Mouse (Mus musculus) naive thymus-derived CD4-positive, alpha-beta T cell, adult 2 months (primary cell): ENCODE results near the gene Sapcd1.
"Not testable (repeated sequence)": the region's sequence is repeated elsewhere in the genome, so short reads cannot be mapped to it uniquely, and the experiment has no call there.

ENCODE experiments used
- DNase-seq: peaks from one replicate; pipeline ENCODE4 v3.0.0-alpha.2; 2011; ENCODE audit warnings: low read depth

The Sapcd1 gene

DNA sequence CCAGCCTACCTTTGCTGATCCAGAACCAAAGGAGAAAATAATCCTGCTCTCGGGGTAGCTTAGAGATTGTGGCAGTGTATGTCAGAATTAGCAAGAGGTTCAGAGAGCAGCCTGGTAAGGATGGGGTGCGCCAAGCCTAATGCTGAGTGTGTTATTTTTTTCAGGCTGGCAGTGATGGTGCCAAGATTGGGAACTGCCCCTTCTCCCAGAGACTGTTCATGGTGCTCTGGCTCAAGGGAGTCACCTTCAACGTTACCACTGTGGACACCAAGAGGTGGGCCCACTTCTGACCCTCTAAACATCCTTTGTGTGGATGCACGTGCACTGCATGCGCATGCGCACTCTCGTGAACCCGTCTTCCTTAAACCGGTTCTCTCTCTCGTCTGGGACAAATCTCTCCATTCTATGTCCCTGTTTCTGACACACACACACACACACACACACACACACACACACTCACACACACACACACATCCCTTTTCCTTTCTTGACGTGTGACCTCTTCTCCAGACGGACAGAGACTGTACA is 24.5 kb upstream of the Sapcd1 start:
- DNase-seq: no peak

- peak; percentile 80 for DNase-seq
Measured at GRCm38 (mm10) chr17:35051156-35052086, 23.6 kb upstream of the Sapcd1 start.

DNA sequence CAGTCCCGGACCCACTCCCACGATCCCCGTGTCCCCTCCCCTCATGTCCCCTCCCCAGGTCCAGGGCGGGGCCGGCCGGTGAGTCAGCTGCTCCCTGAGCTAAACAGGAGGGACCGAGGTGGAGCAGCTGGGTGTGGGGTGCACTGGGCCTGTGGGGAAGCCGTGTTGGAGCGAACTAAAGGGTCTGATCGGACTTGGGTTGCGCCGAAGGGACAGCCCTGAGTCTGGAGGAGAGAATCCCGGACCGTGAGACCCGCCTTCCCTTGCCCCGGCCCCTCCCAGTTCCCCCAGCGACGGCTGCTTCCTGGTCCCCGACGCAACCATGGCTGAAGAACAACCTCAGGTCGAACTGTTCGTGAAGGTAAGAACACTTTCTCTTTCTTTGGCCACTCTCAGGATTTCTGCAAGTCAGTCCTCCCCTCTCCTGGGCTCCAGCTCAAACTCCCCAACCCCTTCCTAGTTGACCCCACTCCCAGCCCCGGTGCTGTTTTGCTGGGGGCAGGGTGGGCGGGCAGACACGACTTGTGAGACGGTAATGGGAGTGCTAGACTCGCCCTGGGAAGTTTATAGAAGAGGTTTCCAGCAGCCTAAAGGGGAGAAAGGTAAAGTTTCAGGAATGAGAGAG is 22.4 kb upstream of the Sapcd1 start:
- DNase-seq: peak; percentile 70

GRCm38 (mm10) chr17:35049561-35050016 is 21.8 kb upstream of the Sapcd1 start, which contains the start of gene Clic1:
Gene Clic1, plus strand, starts transcription at chr17:35049966.
- DNase-seq: peak; percentile 53

DNA sequence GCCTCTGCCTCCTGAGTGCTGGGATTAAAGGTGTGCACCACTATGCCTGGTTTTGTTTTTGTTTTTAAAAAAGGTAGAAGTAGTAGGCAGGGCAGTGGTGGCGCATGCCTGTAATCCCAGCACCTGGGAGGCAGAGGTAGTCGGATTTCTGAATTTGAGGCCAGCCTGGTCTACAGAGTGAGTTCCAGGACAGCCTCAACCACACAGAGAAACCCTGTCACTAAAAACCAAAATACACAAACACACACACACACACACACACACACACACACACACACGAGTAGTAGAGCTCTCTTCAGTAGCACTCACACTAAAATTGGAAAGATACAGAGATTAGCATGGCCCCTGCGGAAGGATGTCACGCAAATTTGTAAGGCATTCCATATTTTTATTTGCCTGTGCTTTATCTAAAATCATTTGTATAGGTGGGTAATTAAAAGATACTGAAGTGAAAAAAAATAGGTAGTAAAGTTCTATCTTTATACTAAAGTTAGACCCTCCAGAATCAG is 21.2 kb upstream of the Sapcd1 start:
- DNase-seq: peak; percentile 31

- peak; percentile 75 for DNase-seq
Measured at GRCm38 (mm10) chr17:35048149-35048931, 20.5 kb upstream of the Sapcd1 start.

GRCm38 (mm10) chr17:35047688-35048087 is 19.9 kb upstream of the Sapcd1 start:
- peak; percentile 27 for DNase-seq

DNA sequence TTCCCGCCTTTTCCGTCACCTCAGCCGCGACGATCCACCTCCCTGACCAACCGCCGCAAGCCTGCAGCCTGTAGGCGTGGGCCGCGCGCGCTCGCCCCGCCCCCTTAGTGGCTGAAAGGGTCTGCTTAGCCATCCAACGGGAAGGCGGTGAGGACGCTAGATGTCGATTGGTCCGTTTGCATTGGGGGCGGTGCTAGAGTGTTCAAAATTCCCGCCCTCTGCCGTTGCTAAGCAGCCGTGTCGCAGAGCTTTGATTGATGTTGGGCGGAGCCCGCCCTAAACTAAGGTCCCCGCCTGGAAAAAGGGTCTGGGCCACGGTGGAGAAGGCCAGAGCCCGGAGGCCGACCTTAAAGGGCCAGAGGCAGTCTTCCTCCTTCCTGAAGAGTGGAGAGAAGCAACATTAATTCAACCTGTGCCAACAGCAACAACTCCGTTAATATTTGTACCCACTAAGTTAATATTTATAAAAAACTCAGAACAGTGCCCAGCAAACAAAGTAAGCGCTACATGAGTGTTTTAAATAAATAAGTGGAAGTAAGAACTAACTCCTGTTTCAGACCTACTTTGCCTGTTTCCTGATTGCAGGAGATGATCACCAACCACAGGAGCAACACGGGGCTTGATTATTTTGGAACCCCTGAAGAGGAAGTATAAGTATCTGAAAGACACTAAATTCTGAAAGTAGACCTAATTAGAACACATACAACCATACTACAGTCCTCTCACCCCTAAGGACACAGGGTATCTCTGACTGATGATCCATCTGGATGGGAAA is 19.1 kb upstream of the Sapcd1 start, which contains the start of gene Msh5:
Gene Msh5, minus strand, starts transcription at position 65 of the 775 bp plus-strand sequence.
- peak; percentile 98 for DNase-seq

GRCm38 (mm10) chr17:35045807-35046680 is 18.2 kb upstream of the Sapcd1 start:
- DNase-seq: no peak

- DNase-seq: no peak
Measured at GRCm38 (mm10) chr17:35044904-35045806, 17.3 kb upstream of the Sapcd1 start.

DNA sequence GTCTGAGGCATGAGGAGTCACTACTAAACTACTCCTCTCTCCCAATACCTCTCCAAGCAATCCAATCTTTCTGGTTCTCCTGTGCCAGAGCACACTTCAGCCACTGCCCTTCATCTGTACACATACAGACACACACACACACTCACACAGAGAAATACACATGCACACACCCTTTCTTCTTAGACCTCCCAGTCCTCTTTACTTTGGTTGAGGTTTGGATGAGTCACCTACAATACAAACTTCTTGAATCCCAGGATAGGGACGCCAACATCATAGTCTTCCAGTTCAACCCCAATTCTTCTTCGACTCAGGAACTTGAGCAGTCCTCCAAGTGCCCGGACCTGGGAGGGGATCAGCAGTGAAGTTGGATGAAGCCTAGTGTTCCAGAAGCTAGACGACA is 16.0 kb upstream of the Sapcd1 start:
- no peak for DNase-seq

DNA sequence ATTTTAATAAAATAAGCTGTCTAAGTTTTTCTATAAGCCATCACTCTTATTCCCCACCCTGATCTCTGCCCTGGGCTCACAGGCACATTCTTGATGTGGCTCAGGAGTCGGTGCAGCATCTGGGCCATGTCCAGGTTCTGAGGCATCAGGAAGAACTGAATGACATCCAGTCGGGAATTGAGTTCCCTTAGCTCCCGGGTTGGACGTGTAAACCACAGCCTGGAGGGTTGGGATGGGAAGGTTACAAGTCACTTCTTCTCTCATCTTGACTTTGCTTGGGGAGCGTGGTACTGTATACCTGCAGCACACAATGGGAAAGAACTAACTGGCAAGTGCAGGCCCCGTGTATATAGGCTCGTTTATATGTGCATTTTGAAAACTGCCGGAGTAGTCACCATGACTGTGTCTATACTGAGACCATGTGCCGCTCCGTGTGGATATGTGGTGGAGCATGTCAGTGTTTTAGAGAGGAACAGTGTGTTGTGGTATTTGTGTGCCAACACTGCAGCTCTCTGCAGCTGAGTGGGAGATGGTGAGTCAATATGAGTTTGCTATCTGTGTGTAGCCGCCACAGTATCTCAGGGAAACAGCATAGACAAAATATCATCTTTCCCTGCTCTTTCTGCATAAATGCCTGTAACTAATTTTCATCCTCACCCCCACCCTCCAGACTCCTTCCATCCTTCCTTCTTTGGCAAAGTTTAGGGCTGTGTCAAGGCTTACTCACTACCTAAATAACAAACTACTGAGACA is 11.5 kb upstream of the Sapcd1 start:
- no peak for DNase-seq

DNA sequence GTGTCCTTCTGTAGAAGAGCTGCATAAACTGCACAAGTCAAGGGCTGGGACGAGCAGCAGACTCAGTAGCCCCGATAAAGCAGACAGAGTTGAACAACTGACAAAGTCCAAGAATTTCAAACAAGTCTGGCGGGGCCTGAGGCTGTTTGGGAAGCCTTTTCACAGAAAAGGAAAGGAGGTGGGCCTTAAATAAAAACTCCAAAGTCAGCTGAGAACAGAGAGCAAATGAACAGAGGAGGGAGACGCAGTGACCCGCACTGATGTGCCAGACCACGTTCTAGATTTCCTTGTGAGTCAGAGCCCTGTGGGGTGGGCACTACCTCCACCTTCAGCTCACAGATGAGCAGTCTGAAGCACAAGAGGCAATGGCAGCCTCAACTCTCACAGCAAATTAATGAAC is 7.1 kb upstream of the Sapcd1 start:
- no peak for DNase-seq

GRCm38 (mm10) chr17:35033703-35034102 is 5.9 kb upstream of the Sapcd1 start:
- not testable (repeated sequence) for DNase-seq

- DNase-seq: no peak
Measured at GRCm38 (mm10) chr17:35032323-35032870, 4.6 kb upstream of the Sapcd1 start.

DNA sequence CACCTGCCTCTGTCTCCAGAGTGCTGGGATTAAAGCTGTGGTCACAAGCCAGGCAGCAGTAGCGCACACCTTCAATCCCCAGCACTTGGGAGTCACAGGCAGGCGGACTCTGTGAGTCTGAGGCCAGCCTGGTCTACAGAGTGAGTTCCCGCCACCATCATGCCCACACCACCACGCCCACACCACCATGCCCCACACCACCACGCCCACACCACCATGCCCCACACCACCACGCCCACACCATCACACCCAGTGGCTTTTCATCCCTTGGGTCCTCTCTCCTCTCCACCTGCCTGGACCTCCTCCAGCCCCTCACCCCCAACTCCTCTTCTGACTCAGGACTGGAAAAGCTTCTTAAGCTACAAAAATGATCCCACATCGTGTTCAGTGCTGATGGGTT is 4.1 kb upstream of the Sapcd1 start:
- no peak for DNase-seq

GRCm38 (mm10) chr17:35031272-35031671 is 3.5 kb upstream of the Sapcd1 start:
- DNase-seq: no peak
